Mouse (Mus musculus) CD4-positive, CD25-positive, alpha-beta regulatory T cell, adult 4 months (primary cell): ENCODE measurements around the gene Apoh. TPM values are rescaled to one million over a fixed set of nuclear protein-coding genes. Genes with fewer than 3 reads are reported as not detected.

Experiments
- ATAC-seq: one replicate; pipeline ENCODE4 v1.8.0; 2017
- polyA plus RNA-seq, 2 experiments: library from polyadenylated mRNA; unstranded; fragments of 100-300 nt; shearing (Covaris generic); gene quantifications; one replicate each; pipeline ENCODE4 v1.2.1; 2017

Apoh gene
- polyA plus RNA-seq, 2 experiments from 2014 or later = not detected

GRCm38 (mm10) chr11:108333583-108334379, 9.4 kb upstream of the Apoh start:
- no peak for ATAC-seq

- ATAC-seq = no peak
These were observed 8.5 kb upstream of the Apoh start for GRCm38 (mm10) chr11:108334658-108335057.

DNA sequence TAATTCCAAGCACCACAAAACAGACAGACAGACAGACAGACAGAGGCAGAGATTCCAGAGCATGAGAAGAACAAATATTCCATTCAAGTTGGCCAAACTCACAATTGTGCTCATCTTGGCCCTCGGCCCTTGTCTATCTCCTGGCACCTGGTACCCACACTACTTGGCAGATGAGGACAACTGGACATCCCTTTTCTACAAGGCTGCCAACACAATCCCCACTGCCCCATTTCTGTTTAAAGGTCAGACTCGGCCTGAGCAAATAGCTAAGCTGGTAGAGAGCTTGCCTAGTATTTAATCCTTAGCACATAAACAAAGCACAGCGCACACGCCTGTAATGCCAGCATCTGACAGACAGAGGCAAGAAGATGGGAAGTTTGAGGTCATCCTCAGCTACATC, 7.6 kb upstream of the Apoh start:
- no peak for ATAC-seq

- no peak for ATAC-seq
These were observed 6.7 kb upstream of the Apoh start for GRCm38 (mm10) chr11:108336445-108336844.

DNA sequence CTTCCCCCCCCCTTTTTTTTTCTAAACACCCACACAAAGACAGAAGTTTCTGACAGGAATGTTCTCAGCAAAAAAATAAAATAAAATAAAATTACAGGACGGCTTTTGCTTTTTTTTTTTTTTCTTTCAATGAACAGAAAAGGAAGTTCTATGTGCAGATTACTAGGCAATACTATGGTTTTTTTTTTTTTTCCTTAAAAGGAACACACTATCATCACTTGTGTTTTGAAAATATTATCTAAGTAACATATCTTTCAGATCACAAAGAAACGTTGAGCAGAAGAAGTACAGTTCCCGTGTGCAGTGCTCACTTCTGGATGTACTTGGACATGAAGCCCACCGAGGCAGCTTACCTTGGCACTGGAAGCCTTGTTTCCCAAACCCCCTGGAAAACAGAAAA, 2.9 kb upstream of the Apoh start:
- no peak for ATAC-seq

DNA sequence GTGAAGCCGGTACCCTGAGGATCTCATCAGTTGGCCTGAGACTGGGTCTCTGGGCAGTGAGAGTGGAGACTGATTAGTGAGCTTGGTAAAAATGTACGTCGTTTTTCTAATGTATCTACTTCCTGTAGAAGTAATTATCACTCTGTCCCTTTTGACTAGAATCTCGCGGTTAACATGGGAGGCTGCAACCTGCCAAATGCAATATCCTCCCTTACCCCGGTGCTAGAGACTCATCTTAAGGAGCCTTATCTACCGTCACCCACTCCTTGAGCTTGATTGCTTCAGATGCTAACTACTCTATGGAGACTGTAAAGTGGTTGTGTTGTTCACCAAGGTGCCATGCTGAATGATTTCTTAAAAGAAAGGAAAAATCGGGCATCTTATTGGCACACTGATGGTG, 1.4 kb upstream of the Apoh start:
- peak; percentile 53 for ATAC-seq

GRCm38 (mm10) chr11:108343789-108344462, 772 bp downstream of the Apoh start, which contains the start of gene Prkca:
Gene Prkca, minus strand, starts transcription at chr11:108343928.
- ATAC-seq = peak; percentile 72

DNA sequence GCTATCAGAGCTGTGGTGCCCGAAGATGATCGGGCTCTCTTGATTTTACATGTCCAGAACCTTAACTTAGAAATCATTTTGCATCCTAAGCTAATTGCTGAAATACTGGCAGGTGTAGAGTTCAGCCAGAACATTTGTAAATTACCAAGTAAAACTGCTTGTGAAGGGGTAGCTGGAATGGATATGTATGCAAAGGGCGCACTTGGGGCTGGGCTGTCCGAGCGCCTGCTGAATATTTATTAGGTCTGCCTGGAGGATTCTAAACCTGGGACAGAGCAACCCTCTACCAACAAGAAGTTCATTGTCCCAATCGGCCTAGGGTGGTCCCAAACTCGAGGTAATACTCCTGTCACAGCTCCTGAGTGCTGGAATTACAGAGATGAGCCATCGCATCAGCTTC, 1.6 kb downstream of the Apoh start:
- no peak for ATAC-seq

DNA sequence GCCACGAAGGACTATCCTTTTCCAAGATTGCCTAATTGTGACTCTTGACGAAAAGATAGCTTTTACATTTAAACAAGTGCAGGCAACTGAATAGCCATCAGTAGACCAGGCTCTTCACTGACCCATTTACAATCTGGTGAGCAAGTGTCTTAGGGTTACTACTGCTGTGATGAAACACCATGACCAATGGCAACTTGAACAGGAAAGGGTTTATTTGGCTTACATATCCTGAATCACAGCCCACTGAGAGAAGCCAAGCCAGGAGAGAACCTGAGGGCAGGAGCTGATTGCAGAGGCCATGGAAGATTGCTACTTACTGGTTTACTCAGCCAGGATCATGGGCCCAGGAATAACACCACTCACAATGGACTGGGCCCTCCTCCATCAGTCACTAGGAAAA, 2.2 kb downstream of the Apoh start:
- ATAC-seq = no peak

DNA sequence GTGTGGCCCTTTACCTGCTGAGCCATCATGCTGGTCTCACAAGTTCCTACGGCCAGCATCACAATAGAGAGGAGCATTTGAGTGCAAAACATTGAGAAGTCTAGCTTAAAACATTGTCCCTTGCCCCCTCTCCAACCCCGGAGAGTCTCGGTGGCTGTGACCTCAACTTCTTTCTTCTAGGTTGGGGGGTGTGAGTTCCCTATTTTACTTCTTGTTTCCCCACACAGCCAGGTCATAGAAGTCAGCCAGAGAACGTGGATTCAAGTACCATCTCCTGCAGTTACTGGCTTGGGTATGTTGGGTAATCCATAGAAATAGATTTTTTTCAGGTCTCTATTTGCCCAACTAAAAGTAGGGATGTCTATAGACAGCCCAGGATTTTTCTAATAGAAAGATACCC, 7.6 kb downstream of the Apoh start:
- no peak for ATAC-seq

GRCm38 (mm10) chr11:108352842-108353388, 9.8 kb downstream of the Apoh start:
- ATAC-seq = no peak

GRCm38 (mm10) chr11:108356020-108356419, 12.9 kb downstream of the Apoh start:
- no peak for ATAC-seq

DNA sequence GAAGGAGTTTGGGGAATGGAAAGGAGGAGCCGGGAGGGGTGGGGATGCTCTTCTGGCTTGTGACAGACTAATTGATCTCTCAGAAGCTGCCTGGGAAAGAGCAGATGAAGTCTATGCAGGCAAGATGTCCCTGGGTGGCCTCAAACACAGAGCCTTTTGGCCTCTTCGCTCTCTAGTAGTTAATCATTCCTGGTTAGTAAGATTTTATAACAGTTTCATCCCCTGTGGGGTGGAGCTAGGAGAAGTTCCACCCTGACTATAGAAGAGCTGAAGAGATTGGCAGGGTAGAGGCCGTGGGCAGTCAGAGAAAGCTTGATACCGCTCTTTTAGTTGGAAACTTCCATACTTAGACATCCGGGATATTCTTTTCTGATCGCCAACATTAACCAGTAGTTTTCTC, 15.8 kb downstream of the Apoh start:
- ATAC-seq = no peak

DNA sequence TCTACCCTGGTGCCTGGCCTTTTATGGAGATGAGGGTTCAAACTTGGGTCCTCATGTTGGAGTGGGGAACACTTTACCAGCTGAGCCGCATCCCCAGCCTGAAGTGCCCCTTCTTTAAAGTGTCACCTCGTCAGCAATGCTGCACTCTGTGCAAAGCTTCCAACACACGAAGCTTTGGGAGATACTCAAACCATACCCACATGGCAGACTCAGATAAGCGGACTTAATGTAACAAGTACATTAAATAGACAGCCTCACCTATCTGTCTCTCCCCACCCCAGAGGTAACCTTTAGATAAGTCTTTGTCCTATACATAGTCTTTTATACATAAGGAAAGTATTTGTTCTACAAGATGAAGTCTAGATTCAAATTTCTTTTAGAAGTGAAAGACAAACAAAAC, 17.8 kb downstream of the Apoh start:
- no peak for ATAC-seq

- no peak for ATAC-seq
These were observed 19.8 kb downstream of the Apoh start for GRCm38 (mm10) chr11:108362965-108363364.

DNA sequence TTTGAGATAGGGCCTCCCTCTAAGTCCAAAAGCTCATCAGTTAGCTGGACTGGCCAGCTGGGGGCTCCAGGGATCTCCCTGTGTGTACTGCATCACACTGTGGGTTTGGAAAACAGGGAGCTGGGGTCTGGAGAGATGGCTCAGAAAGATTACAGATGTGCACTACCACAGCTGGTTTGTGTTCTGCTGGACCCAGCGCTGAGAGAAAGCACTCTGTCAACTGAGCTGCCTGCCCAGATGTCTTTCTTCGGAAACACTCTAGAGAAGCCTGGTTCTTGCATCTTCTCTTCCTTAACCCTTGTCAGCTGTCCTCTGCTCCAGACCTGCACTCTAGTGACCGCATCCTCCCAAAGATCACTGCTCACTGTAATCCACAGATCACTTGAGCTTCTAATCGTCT, 20.8 kb downstream of the Apoh start:
- no peak for ATAC-seq

GRCm38 (mm10) chr11:108364945-108365589, 21.9 kb downstream of the Apoh start:
- ATAC-seq = no peak

- ATAC-seq = no peak
These were observed 22.4 kb downstream of the Apoh start for GRCm38 (mm10) chr11:108365600-108365999.

- no peak for ATAC-seq
These were observed 23.9 kb downstream of the Apoh start for GRCm38 (mm10) chr11:108367046-108367445.

GRCm38 (mm10) chr11:108376815-108377214, 33.7 kb downstream of the Apoh start:
- no peak for ATAC-seq

DNA sequence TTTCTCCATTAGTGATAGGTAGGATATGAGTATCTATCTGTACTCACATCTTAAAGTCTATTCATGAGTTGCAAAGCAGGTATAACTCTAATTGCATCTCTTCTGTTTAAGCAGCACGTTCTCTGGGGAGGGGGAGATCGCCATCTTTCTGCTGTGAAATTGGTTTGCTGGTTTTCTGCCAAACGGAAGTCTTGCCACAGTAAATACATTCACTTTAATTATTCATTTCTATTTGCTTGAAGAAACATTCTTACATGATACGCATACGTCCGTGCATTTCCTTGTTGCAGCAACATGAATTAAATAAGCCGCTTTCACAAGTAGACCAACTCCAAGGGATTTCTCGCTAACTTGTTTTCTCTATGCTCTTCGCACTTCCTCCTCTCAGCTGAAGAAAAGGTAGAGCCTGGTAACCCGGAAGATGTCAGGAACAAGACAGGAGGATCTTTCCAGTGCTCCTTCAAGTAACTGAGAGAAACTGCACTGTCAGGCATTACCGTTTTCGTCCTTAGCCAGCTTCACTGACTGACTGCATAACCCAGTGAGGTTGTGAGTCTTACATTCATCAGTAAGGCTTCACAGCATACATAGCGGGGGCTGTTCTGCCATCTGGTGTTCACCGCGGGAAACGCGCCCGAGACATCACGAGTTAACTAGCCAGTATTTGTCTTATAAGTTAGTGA, 34.7 kb downstream of the Apoh start:
- ATAC-seq = peak; percentile 97

- ATAC-seq = no peak
These were observed 35.2 kb downstream of the Apoh start for GRCm38 (mm10) chr11:108378363-108378751.

GRCm38 (mm10) chr11:108382664-108383063, 39.5 kb downstream of the Apoh start:
- no peak for ATAC-seq
